Mouse (Mus musculus) liver, adult 2 months (tissue): ENCODE measurements around the gene Rbms1.

Source experiments
- CTCF ChIP-seq: fragments of 200-500 bp; IDR thresholded peaks from 2 replicates; pipeline ENCODE4 v1.5.1; 2011; ENCODE audit warnings: low read depth, low read length, control low read depth
- POLR2A ChIP-seq: fragments of 200-500 bp; IDR thresholded peaks from 2 replicates; pipeline ENCODE4 v1.6.1; 2011; ENCODE audit warnings: low read length, control low read depth; ENCODE audit not compliant: insufficient read depth; ENCODE audit errors: extremely low read depth

GRCm38 (mm10) chr2:60872095-60872811 is 90.7 kb downstream of the Rbms1 start:
- TF ChIP-seq POLR2A (no peak), CTCF (no peak)
